Mouse (Mus musculus) layer of hippocampus, adult 9-11 months (tissue): ENCODE results near the gene Evl.
A peak's percentile ranks its signal among the peaks of the same experiment; 100 is the strongest.

Experiments
- DNase-seq: peaks from one replicate; pipeline ENCODE4 v3.0.0; 2022

The Evl gene

DNA sequence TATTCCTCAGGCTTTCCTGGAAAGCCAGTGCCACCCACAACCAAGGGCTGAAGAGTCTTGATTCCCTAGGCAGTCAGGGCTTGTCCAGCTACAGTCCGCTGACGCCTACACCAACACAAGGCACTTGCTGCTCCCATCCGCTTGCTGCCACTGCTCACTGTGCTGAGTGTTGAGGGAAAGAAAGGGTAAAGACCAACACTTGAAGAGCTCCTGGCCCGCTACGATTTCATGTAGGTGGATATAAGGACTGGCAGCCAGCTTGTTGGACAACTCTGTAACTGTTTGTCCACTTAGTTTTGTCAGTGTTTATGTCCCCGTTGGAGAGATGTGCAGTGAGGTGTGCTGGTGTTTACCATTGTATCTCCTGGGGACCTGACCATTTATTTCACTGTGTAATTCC lies 38.3 kb downstream of the Evl start:
- no peak for DNase-seq

DNA sequence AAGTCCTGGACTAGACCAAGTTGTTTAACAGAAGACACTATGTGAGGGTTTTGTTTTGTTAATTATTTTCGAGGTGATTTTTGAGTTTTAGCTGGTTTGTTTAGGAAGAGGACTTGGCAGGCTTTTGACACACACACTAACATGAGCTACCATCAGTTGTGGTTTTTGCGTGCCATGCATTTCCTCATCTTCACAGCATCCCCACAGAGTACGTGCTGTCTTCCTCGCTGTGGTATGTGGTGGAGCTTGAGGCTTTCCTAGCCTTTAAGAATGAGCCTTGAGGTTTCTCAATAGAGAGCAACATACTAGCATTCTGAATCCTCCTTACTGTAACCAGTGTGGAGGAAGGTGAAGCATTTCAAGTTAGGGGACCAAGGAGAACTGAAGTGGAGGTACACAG lies 46.3 kb downstream of the Evl start:
- DNase-seq = no peak

DNA sequence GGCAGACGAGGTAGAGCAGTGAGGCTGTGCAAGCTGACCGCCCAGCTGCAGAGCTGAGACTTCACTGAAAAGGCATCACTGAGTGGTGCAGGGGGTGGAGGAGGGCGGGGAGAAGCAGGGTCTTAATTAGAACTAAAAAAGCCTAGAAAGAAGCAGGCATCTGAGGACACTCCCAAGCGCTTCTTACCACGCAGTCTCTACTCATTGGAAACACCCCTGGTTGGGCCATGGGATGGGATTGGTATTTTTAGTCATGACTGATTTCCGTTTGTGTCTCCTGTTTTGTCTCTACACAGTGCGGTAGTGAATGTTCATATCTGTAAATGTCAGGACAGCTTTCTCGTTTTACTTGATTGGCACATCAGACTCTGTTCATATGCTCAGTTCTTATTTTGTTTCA lies 46.8 kb downstream of the Evl start:
- DNase-seq = peak; percentile 29

DNA sequence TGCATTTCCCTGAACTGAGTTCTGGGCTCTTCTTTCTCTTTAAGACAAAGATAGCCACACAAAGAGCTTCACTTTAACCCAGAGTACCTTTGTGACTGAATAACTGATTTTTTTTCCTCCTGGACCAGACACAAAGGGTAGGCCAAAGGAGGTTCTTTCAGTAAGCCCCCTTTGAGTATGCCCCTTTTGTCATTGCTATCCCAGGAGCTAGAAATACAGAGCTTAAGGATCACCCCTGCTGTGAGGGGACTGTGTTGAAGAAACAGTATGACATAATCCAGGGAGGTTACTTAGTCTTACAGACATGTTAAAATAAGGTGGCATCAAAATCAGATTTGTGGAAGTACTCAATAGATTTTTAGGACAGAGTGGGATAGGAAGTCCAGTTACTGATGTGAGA lies 50.0 kb downstream of the Evl start:
- DNase-seq = no peak

DNA sequence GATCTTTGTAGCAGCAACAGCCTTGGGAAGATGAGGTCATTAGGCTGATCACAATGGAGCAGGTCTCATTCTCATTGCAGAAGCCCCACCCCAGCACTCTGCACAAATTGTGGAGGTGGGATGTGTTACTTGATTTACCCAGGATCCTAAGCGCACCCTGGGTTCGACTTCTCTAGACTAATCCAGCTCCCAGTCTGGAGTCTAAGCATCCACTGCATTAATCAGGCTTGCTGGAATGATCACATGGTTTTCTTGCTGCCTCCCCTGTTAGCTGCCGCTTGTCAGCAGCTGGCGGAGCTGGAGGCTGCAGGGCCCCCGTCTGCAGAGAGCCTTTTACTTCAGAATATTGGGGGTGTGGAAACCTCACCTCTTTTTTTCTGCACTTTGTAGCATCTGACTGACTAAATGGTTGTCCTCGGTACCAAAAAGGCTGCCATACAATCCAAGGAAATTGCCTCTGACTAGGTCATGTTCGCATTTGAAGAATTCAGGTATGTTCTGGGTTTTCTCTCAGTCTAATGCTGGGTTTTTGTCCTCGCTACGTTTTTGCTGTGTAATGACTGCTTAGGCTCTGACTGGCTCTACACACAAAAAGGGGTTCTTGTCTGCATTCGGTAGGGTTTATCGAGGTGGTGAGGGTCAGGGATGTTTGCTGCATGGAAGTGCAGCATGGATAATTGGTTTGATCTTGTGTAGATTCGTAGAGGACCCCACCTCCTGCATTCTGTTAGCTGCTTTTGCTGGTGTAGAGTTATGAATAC lies 51.2 kb downstream of the Evl start:
- peak; percentile 26 for DNase-seq

DNA sequence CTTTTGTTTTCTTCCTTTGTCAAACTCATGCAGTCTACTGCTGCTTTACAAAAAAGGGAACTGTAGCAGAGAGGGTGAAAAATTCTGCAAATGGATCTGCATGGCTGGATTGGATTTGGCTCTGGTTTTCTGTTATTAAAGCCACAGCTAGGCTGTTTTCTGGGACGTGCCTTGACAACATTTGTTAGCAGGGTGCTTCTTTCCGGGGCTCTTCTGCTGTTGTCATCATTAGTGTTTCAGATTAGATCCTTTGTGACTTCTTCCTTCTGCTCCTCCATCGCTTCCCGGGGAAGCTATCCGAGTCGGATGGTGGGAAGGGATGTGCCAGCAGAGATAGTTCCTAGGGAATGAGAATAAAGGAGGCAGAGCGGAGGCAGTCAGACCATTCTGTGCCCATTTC lies 51.8 kb downstream of the Evl start:
- DNase-seq = no peak

DNA sequence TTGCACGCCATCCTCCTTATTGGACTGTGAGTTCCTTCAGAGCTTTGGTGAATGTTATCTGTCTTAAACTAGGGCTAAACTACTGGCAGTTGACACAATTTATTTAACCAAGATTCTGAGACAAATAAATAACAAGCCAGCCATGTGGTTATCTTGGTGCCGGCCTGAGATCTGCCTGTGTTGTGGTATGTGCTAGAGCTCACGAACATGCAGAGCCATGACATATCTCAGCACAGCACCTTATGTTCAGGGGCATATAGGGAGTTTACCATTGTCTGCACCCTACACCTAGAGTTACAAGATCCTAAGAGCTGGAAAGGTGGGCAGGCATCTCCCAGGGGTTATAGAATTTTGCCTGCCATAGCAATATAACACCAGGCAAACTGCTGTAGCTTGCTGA lies 54.9 kb downstream of the Evl start:
- DNase-seq = no peak

DNA sequence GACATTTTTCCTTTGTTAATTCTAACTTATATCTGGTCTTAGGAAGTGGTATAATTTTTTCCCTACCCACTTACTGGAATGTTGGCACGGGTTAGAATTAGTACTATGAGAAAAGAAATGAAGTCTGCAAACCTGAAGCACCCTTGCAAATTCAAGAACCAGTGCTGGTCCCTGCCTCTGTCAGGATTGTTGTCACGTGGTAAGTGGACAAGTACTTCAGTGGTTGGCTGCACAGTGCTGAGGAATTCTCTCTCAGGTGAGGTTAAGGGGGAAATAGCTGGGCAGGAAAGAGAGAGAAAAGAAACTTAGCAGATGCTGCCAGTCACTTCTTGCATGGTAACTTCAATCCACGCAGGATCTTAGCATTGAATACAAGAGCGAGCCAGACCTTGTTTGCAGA lies 55.7 kb downstream of the Evl start:
- no peak for DNase-seq

DNA sequence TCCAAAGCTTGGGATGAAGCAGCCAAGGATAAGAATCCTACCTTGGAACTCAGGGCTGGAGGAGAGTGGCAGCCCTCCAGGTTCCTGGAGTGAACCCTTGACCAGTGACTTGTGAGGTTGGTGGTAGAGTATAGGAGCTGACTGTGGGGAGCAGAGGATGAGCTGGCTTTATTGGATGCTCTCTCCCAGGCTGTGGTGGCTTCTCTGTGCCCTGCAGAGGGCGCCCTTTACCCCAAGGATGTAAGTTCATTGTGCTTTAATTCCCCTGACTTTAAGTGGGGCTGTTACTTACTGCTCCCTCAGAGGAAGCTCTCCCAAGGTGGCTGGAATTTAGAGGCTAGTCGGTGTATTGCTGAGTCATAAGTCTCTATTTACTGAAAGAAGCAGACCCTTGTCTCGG lies 58.6 kb downstream of the Evl start:
- peak; percentile 43 for DNase-seq

DNA sequence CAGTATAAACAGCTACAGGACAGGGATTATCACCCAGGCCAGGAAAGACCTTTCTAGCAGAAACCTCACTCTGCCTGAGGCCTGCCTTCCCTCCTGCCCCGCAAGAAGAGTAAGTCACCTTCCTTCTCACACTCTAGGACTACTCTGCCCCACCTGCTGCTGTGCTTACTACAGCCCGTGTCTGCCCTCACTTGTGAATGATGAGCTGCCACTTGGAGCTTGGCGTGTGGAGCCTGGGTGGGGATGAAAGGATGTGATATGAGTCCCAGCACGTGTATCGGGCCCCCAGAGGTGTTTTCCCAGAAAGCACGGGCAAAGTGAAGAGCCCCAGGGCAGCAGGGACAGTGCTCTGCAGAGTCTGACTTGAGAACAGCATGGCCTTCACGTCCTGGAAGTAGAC lies 63.0 kb downstream of the Evl start:
- DNase-seq = no peak

DNA sequence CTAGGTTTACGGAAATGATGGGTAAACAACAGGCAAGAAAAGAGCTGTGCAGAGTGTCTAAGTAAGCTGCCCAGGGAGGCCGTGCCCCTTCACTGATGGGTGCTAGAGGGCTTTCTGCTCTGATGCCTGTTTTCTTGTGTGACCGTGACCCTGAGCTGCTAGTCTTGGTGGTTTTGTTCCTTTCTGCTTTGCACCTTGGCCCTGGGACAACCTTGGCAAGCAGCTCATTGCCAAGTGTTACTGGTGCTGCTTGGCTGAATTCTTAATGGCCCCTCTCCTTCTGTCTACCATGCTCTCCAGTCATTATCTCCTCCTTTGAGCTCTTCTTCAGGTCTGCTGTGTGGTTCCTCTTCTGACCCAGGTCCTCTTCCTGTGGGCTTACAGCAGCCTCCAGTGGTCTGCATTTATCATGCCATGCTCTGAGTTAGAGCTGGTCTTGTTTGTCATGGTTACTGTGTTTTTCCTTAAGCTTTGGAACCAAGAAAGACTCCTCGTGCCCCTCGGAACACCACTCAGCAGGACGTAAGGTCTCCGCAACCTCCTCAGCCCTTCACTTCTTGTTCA lies 65.4 kb downstream of the Evl start:
- DNase-seq = no peak

DNA sequence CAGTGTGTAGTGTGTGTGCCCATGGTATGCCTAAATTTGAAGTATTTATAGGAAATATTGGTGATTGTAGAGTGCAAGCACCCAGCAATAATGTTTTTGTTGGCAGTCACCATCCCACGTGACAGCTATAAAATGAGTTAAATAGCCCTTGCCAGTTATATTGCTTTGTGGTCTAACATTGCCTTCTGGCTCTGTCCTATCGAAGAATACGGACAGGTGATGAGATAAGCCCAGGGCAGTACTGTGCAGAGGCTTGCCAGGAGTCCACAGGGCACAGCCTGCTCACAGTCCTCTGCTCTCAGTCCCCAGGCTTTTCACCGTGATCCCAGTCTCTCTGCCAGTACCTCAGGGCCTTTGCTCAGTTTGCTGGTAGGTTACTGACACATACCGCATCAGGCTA lies 67.9 kb downstream of the Evl start:
- no peak for DNase-seq

DNA sequence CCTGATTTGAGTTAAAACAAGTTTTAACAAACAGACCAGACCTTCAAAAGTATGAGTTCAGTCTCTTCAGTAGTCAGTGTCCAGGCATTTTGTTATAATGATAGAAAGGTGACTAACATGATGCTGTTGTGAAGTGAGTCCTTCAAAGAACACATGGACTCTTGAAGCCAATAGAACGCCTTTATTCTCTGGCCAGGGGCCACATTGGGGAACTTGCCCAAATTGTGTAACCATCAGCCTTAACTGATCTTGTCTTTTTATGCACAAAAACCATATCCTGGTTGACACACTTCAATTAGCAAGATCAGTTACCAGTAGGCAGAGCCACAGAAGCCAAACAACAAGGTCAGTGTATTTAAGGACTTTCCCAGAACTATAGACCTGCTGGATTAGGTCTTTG lies 75.0 kb downstream of the Evl start:
- DNase-seq = no peak

DNA sequence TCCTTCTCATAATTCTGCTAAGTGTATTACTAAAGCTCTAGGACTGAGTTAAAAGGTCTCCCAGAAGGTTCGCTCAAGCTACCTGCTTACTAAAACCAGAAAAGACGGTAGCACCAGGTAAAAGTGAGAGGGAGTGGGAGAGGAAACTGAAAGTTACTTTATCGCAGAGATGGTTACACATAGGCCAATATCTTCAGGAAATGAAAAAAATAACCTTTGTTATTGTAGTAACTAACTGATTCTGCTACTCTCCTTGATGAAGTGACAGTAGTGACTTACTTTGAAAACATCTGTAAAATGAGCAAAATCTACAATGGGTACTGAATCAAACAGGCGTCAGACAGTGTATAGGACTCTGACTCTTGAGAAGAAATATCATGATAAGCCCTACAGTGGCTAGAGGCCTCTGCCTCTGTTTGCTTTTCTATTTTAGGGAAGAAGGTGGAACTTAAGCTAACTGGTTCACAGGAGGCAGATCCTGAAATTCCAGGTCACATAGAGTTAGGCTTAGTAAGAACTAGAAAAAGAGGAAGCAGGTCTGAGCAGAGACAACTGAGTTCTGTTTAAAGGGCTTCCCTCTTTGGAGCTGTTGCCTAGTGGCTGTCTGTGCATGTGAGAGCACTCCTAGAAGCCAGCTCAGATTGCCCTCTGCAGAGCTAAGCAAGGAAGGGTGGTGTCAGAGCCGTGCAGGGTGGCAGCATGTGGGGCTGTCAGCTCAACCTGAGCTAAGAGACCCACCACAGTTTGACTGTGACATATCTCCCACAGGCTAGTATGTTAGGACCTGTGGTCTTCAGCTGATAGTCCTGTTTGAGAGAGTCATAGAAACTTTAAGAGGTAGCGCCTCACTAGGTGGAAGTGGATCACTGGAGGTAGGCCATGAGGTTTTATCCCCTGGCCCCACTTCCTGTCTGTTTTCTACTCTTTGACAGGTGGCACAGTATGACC lies 76.5 kb downstream of the Evl start:
- DNase-seq = peak; percentile 32

DNA sequence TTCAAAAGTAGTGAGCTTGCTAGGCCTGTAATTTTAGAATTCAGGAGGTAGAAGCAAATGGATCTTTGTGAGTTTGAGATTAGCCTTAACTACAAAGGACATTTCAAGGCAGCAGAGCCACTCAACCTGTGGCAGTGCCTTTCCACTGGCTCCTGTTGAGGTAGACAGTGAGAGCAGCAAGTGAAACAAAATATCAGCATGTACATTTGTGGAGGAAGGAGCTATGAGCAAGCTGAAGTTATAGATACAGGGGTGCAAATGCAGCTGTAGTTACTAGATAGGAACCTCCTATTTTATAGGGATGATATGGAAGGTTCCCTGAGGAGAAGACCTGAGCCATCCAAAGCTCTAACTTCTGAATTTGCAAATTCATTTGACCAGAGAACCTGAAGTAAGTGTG lies 78.0 kb downstream of the Evl start:
- DNase-seq = no peak

DNA sequence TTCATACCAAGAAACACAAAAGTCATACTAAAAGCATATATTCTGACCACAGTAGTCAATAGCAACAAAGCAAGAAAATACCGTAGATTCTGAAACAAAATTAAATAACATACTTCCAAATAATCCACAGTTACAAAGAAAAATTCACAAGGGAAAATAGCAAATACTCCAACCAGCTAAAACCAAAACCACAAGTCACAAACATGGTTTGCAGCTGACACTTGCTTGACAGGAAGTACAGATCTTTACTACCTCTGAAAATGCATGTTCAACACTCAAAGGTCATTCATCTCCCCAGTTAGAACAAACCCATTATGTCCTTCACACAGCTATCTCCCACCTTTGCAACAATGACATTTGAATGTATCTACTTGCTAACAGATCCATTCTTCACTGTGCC lies 79.5 kb downstream of the Evl start:
- no peak for DNase-seq

DNA sequence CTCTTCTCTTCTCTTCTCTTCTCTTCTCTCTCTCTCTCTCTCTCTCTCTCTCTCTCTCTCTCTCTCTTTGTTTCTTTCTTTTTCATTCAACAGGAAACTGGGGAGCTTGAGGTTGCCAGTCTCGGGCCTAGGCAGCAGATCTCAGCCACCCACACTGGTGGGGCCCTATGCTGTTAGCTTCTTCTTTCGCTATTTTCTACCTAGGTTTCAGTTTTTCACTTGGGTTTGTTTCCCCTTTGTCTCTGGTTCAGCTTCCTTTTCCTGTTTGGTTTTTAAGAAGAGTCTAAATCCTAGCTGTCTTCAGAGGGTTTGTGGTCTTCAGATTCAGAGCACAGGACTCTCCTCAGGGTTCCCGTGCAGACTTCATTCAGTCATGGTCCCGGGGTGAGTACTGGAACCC lies 81.0 kb downstream of the Evl start:
- peak; percentile 42 for DNase-seq

DNA sequence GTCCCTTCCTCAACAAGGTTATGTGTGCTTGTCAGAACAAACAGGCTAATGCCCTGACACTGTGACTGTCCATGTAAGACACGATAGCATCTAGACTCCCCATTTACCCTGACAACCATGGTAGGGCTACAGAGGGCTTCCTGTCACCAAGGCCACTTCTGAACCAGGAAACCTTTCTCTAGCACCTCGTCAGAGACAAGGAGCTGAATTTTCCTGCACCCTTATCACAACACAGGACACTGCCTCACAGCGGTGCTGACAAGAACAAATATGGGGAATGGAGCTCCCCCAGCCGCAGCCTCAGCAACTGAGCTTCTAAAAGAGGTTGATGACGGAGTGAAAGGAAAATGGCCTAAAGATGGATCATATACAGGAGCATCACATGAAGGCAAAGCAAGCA lies 82.9 kb downstream of the Evl start:
- DNase-seq = no peak

DNA sequence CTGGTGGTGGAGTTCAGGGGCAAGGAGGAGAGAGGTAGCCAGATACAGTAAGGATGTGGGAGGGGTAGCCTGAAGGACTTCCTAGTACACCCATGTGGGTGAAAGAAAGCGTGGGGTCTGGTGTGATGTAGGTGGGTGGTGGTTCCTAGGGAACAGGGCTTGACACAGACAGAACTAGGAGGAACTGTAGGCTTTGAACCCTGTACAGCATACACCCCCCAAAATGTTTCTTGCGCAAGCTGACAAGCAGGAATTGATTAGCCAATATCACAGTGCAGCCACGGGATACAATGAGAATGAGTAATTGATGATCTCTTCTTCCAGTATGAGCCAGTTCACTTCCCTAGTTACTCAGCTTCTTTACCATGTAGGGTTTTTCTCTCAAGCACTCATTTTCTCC lies 84.6 kb downstream of the Evl start:
- DNase-seq = peak; percentile 20

DNA sequence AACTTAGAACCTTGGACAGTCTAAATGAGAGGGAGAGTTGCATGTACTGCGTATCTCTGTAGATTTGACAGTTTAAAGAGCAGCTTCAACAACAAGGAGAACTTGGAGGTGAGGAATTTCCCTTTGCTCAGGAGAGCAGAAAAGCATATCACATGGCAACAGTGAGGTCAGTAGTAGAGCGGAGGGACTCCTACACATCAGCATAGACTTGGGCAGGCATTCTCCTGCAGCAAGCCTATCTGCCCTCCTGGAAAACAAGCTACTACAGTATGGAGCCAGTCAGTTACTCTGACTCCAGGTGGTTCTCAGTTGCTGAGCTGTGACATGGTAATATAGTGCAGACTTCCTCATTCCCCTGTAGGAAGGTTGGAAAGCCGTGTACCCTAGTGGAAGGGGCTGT lies 87.5 kb downstream of the Evl start:
- no peak for DNase-seq

DNA sequence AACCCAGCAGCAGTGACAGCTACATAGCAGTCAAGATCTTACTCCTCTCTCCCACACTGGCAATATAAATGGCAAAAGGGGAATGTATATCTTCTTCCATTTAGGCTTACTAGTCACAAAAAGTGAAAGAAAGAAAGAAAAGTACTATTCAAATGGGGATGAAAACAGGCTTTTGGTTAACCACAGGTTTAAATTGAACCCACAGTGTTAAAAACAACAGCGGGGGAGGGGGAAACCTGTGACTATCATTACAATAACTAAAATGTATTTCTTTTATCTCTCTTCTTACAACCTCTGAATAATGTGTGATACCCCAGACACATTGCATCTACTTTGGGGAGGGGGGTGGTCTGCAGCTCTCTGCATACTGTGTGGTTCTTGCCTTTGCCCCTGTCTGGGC lies 91.7 kb downstream of the Evl start:
- DNase-seq = no peak

DNA sequence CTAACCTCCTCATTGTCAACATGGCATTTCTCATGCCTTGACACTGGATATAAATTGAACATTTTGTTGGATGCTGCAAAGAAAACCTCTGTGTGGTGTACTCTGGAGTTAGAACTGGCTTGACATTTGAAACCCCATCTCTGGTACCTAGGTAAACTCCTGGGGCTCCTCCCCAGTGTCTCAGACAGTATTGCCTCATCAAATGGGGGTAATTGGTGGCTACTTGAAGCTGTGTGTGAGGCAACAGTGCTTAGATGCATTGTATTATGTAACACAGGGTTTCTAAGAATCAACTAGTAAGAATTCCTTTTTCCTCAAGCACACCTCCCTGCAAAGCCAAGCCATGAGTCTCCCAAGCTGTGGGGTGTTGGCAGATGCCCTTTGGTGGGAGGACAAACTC lies 93.3 kb downstream of the Evl start:
- no peak for DNase-seq

DNA sequence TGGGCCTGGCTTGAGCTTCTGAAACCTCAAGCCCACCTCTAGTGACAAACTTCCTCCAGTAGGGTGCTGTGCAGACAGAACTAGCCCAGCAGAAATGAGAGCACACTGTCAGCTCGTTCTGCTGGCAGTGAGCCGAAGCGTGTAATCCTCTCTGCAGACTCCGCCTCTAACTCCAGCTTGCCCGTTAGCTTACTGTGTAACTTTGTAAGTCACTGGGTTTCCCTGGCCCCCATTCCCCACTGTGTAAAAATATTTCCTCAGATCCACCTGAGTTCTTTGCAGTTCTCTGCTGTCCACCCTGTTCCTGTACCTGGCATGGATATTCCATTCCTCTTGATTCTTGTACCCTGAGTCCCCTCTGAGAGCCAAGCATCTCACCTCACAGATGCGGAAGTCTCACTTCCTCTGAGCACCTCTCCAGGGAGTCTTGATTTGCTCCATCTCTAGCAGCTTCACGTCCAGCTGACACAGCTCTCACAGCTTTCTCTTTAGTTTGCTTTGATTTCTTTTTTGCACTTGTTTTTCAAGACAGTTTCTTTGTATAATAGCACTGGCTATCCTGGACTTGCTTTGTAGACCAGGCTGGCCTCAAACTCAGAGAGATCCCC lies 96.6 kb downstream of the Evl start:
- DNase-seq = peak; percentile 29
